Mouse (Mus musculus) spleen, adult 18-20 months (tissue): Measurements from ENCODE around the gene Exoc3l2.

Source experiments
- DNase-seq, 2 experiments: peaks; one replicate each; pipeline ENCODE4 v3.0.0; 2022; ENCODE audit warnings: mixed read lengths in 2 of 2

Exoc3l2 gene

DNA sequence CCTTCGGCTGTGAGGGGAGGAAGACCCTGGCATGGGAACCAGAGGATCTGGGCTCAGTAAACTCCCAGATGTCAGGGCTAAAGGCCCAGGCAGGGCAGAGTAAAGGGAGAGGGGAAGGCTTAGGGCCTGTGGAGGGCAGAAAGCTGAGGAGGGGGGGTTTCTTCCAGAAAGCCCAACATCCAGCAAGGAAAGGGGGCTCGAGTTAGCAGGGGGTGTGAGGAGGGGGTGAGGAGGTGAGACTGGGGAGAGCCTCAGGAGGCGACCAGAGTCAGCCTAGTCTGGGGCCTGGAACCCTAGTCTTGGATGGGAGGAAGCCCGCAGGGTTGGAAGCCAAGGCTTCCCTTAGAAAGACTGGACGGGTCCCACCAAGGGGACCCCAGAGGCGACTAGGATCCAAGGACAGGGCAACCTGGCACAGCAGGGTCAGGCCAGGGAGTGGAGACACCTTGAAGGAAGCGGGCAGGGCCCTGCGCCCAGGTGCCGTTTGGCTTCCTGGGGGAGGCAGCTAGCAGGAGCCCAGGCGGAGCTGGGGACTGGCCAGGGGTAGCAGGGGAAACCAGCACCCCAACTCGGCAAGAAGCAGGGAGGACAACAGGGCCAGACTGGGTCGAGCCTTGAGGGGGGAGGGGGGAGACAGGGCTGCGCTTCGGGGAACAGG, 5.6 kb upstream of the Exoc3l2 start:
- no peak for DNase-seq

- DNase-seq: peak; percentile 43 to 49
Measured at GRCm38 (mm10) chr7:19458072-19458486, 5.1 kb upstream of the Exoc3l2 start.

DNA sequence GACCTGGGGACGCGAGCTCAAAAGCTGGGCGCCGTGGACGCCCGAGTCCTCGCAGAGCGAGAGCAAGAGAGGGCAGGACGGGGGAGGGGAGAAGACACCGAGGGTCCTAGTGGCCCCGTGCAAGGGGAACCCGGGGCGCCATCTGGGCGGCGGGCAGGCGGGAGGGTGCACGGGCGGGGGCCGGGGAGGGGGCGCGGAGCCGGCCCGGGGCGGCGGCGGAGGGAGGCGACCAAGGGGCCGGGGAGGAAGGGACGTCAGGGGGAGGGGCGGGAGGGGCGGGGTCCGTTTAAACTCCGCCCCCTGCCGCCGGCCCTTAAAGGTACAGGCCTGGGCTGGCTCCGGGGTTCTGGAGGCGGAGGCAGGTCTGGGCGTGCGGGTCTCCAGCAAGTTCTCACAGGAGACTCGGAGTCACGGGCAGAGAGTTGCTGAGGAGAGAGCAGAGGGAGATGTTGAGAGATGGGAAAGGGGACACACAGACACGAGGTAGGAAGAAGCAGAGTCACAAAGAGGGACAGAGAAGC, 4.5 kb upstream of the Exoc3l2 start, which contains the start of gene Mark4:
Gene Mark4, minus strand, starts transcription at position 231 of the 521 bp plus-strand sequence.
- peak; percentile 60 to 68 for DNase-seq

DNA sequence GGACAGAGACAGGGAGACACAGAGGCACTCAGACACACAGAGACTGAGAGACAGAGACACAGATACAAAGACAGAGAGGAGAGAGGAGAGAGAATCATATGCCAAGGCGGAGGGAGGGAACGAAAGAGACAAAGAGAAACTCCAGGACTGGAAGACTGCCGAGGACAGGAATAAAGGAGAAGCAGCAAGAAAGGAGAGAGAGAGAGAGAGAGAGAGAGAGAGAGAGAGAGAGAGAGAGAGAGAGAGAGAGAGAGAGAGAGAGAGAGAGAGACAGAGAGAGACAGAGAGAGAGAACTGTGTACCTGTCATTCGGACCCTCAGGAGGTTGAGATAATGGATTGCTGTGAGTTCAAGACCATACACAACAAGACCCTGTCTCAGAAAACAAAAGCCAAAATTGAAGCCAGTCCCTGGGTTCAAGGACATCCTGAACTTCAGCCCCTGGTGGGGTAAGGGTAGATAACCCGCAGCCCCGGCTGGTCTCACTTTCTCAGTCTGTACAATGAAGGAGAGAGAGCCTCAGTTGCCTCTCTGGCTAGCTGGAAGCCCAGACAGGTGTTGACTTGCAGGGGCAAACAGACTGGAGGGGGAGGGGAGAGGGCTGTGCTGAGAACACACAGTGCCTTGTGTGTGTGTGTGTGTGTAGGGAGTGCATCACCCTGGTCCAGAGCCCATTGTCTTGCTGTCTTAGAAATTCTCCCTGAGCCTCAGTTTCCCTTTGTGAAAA, 3.8 kb upstream of the Exoc3l2 start:
- no peak for DNase-seq

GRCm38 (mm10) chr7:19460500-19460899, 2.6 kb upstream of the Exoc3l2 start:
- DNase-seq: no peak

- DNase-seq: peak; percentile 35 to 79
Measured at GRCm38 (mm10) chr7:19461488-19461887, 1.6 kb upstream of the Exoc3l2 start.

GRCm38 (mm10) chr7:19462443-19462842, 688 bp upstream of the Exoc3l2 start:
- DNase-seq: no peak

- DNase-seq: no peak
Measured at GRCm38 (mm10) chr7:19464367-19465307, 1.5 kb downstream of the Exoc3l2 start.

DNA sequence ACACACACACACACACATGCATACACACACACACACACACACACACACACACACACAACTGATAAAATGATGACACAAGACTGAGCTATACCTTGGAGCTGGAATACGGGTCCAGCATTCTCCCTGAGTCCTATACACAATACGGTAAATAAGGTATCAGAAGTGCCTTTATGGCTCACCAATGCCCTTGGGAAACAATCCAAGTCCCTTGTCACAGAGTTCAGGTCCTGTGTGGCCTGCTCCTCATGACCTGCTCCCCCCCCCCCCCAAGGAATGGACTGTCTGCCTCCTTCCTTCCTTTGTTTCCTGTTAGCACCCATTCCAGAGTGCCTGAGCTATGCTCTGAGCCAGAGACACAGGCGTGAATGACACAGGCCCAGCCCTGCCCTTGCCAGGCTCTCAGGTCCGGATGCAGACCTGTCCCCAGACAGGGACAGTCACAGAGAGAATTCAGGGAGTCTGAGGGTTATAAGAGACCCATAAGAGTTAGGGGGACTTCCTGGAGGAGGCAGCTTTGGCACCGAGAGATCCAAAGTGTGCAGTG, 3.5 kb downstream of the Exoc3l2 start:
- no peak for DNase-seq

DNA sequence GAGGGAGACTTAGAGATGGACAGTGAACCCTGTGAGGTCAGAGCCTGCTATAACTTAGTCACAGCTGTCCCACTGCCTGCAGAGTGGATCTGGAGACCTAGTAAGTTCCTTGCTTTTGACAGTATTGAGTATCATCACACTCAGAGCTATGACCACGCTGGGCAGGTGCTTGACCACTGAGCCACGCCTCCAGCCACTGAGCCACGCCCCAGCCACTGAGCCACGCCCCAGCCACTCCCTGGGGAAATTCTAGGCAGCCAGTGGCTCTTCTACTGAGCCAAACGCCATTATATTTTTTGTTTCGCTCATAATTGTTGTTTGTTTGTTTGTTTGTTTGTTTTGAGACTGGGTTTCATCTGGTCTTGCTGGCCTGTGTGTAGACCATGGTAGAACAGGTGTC, 4.5 kb downstream of the Exoc3l2 start:
- no peak for DNase-seq

- no peak for DNase-seq
Measured at GRCm38 (mm10) chr7:19468279-19468678, 5.1 kb downstream of the Exoc3l2 start.

- no peak for DNase-seq
Measured at GRCm38 (mm10) chr7:19469404-19469803, 6.3 kb downstream of the Exoc3l2 start.

DNA sequence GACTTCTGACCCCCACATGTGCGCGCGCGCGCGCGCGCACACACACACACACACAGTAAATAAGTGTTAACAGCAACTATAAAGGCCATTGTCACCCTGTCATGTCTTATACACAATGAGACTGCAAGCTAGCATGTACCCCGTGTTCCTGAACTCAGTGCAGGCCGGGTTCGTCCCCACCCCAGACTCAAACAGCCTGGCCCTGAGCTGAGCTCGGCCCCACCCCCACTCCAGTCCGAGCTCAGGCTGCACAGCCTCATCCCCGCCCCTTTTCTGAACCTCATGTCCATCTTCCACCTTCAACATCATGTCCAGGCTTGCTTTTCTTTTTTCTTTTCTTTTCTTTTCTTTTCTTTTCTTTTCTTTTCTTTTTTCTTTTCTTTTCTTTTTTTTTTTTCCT, 7.2 kb downstream of the Exoc3l2 start:
- no peak for DNase-seq

DNA sequence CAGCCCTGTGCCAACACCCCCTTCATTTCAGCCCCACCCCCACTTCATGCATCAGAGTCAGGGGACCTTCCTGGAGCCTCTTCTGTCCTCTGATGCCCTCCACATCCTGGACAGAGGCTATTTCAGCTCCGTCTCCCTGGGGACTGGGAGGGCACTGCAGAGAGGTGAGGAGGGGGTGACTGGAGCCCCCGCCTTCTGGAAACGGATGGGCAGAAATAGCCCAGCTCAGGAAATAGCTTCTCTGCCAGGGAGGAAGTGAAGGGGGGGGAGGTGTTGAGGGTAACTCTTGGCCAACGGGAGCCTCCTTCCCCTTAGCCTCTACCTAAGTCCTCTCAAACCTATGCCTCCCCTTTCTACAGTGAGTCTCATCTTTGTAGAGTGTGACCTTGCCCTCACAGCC, 9.3 kb downstream of the Exoc3l2 start:
- DNase-seq: peak in 1 of 2 experiments; percentile 28

DNA sequence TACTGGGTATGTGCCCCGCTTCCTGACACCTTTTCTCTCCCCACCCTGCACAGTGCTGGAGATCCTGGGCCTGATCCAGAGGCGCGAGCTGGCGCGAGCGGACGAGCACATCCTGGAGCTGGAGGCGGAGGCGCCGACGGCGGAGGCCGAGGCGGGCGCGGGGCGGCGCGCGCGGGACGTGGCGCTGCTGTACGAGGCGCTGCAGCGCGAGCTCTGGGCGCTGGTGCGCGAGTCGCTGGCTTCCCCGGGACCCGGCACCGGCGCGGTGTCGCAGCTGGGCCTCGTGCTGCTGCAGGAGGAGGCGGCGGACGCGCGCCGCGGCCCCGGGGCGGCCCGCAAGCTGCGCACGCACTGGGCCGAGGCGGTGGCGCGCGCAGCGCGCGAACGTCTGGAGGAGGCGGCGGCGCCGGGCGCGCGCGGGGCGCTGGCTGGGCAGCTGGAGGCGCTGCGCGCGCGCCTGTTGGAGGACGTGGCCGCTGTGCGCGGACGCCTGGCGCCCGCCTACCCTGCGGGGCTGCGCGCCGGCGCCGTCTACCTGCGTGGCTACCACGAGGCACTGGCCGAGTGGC, 10.8 kb downstream of the Exoc3l2 start:
- DNase-seq: peak; percentile 41 to 57

- no peak for DNase-seq
Measured at GRCm38 (mm10) chr7:19477084-19477483, 14.0 kb downstream of the Exoc3l2 start.

- no peak for DNase-seq
Measured at GRCm38 (mm10) chr7:19477624-19478384, 14.7 kb downstream of the Exoc3l2 start.

DNA sequence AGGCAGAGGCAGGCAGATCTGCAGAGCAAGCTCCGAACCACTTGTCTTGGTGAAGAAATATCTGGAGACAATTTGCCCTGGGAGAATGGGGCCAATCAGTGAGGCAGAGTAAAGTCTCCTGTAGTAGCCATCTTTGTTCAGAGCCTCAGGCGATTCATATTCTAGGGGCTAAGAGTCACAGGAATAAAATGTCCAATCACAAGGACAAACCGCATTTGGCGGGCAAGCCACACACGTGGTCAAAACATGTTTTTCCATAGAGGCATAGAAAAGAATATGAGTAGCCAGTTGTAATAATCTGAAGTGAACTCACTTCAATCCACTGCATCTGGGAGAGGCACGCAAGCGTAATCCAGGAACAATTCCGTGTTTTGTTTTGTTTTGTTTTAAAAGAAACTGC, 20.1 kb downstream of the Exoc3l2 start:
- DNase-seq: no peak

GRCm38 (mm10) chr7:19485488-19485887, 22.4 kb downstream of the Exoc3l2 start:
- no peak for DNase-seq

DNA sequence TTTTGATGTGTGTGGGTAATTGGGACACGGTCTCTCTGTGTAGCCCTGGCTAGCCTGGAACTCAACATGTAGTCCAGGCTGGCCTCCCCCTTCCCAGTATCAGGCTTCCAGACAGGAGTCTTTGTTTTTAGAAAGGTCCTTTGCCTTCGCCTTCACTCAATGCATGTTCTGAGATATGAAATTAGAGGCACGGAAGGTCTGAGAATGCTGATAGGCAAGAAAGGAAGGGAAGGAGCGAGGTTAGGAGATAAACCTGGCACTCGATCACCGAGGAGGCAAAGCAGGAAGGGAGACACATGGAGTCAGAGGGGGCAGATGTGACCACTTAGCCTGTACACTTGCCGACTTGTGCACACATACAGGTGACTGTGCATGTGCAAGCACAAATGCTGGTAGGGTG, 23.4 kb downstream of the Exoc3l2 start:
- no peak for DNase-seq

GRCm38 (mm10) chr7:19489525-19489924, 26.4 kb downstream of the Exoc3l2 start:
- no peak for DNase-seq

- peak in 1 of 2 experiments; percentile 27 for DNase-seq
Measured at GRCm38 (mm10) chr7:19491731-19492130, 28.6 kb downstream of the Exoc3l2 start.
